Mouse (Mus musculus) lung, embryonic 15.5 days (tissue): ENCODE measurements around the gene Cnfn. TPM values are rescaled to one million over a fixed set of nuclear protein-coding genes. Genes with fewer than 3 reads are reported as not detected.
"Not testable (repeated sequence)": the region's sequence is repeated elsewhere in the genome, so short reads cannot be mapped to it uniquely, and the experiment has no call there.

Source experiments
- ATAC-seq: fragments of 200-750 bp; cut with Nextera tagmentation; 2 replicates; pipeline ENCODE4 v1.8.0; 2017; ENCODE audit warnings: moderate number of reproducible peaks, borderline replicate concordance; ENCODE audit not compliant: low FRiP score, low TSS enrichment; ENCODE audit errors: extremely low read depth
- H3K27ac ChIP-seq: fragments of 300-500 bp; sonication (generic); 2 replicates; pipeline ENCODE4 v1.5.1; 2015; ENCODE audit warnings: moderate library complexity, mild to moderate bottlenecking, inconsistent platforms
- H3K27me3 ChIP-seq: fragments of 300-500 bp; sonication (generic); 2 replicates; pipeline ENCODE4 v1.6.1; 2015; ENCODE audit warnings: inconsistent platforms
- H3K36me3 ChIP-seq: fragments of 300-500 bp; sonication (generic); 2 replicates; pipeline ENCODE4 v1.6.1; 2015; ENCODE audit warnings: inconsistent platforms
- H3K4me1 ChIP-seq: fragments of 300-500 bp; sonication (generic); 2 replicates; pipeline ENCODE4 v1.6.1; 2015; ENCODE audit warnings: inconsistent platforms
- H3K4me2 ChIP-seq: fragments of 300-500 bp; sonication (generic); 2 replicates; pipeline ENCODE4 v1.6.1; 2015; ENCODE audit warnings: inconsistent platforms, mild to moderate bottlenecking, moderate library complexity
- H3K4me3 ChIP-seq: fragments of 300-500 bp; sonication (generic); 2 replicates; pipeline ENCODE4 v1.5.1; 2015; ENCODE audit warnings: mild to moderate bottlenecking, inconsistent platforms
- H3K9ac ChIP-seq: fragments of 300-500 bp; sonication (generic); 2 replicates; pipeline ENCODE4 v1.6.1; 2015; ENCODE audit warnings: inconsistent platforms
- H3K9me3 ChIP-seq: fragments of 300-500 bp; sonication (generic); 2 replicates; pipeline ENCODE4 v1.6.1; 2016; ENCODE audit warnings: inconsistent platforms
- WGBS: fragments of 180-500 bp; shearing (Covaris S2); methylation state at CpG from one replicate; pipeline ENCODE4 v1.1.7; 2015; 5-methylcytosine and 5-hydroxymethylcytosine counted together
- polyA plus RNA-seq: library from polyadenylated mRNA; unstranded; fragments of >200 nt; fragmentation: Nextera tagmentation; extraction: Ambion mirVana; gene quantifications from 2 replicates; pipeline ENCODE4 v1.2.1, GENCODE M21; 2015

Cnfn gene
- polyA plus RNA-seq, 1 experiment from 2014 or later: 0.52 TPM

DNA sequence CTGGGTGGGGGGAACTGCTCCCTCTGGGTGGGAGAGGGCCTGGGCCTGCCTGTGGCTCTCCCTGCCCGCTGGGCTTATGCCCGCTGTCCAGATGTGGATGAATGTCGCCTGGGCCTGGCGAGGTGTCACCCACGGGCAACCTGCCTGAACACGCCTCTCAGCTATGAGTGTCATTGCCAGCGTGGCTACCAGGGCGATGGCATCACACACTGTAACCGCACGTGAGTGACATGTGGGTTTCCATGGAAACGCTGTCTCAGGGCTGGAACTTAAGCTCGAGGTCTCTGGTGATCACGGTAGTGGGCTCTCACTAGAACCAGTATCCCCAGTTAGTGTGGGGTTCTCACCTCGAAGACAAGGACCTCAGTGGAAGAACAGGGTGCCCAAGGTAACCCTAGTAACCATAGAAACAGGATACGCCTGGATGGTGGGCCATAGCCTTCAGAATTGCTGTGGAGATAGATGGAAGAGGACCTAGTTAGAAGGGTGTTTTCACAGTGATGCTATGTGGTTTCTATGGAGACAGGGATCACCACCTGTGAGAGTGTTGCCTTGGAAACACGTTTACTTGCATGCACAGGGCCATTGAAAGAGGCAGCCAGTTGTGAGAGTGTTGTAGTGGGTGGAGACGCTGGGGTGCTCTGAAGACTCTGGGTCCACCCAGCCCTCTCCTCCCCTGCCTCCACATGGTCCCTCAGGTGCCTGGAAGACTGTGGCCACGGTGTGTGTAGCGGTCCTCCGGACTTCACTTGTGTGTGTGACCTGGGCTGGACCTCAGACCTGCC lies 28.3 kb downstream of the Cnfn start:
- whole genome bisulfite sequencing: 78% methylated on average over 20 of the region's 20 CpGs
- Histone ChIP-seq H3K27ac (no peak overlapping the region), H3K36me3 (peaks cover 11% of the 10 kb centered on the region; the same call in 1 of the 2 replicates), H3K4me2 (no peak overlapping the region), H3K4me3 (no peak overlapping the region), H3K27me3 (no peaks in the 10 kb centered on the region), H3K9ac (no peak overlapping the region), H3K9me3 (no peaks in the 10 kb centered on the region), H3K4me1 (no peaks in the 10 kb centered on the region)
- no peak for ATAC-seq

DNA sequence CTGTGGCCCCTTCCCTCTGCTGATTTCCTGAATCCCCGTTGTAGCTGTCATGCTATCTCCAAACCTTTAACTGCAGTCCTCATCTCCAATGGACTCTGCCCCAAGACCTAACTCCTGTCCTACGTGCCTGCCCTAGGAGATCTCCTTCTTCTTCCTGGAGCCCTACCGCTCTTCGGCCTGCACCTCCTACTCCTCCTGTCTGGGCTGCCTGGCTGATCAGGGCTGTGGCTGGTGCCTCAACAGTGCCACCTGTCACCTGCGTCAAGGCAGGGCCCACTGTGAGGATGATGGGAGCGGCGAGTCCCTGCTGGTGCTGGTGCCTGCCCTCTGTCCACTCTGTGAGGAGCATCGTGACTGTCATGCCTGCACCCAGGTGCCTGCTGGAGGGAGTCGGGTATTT lies 30.2 kb downstream of the Cnfn start:
- Histone ChIP-seq H3K4me2 (no peak overlapping the region), H3K9me3 (no peaks in the 10 kb centered on the region), H3K4me3 (no peak overlapping the region), H3K9ac (no peak overlapping the region), H3K4me1 (no peaks in the 10 kb centered on the region), H3K27me3 (no peaks in the 10 kb centered on the region), H3K36me3 (peaks cover 17% of the 10 kb centered on the region), H3K27ac (no peak overlapping the region)
- ATAC-seq: no peak
- WGBS: 85% methylated on average over 9 of the region's 9 CpGs

DNA sequence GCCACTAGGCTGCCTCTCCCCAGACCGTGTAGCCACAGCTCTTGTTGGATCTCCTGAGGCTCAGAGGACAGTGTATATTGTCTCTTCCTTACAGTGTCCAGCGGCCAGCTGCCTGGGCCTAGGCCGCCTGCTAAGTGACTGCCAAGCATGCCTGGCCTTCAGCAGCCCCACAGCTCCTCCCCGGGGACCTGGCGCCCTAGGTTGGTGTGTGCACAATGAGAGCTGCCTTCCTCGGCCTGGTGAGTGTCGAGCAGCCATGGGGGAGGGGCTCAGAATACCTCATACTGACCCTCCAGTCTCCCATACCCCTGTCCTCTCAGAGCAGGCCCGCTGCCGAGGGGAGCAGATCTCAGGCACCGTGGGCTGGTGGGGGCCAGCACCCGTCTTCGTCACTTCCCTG lies 35.1 kb downstream of the Cnfn start:
- H3K4me3 ChIP-seq: no peak overlapping the region
- H3K36me3 ChIP-seq: peaks cover 30% of the 10 kb centered on the region
- WGBS: 79% methylated on average over 12 of the region's 12 CpGs

DNA sequence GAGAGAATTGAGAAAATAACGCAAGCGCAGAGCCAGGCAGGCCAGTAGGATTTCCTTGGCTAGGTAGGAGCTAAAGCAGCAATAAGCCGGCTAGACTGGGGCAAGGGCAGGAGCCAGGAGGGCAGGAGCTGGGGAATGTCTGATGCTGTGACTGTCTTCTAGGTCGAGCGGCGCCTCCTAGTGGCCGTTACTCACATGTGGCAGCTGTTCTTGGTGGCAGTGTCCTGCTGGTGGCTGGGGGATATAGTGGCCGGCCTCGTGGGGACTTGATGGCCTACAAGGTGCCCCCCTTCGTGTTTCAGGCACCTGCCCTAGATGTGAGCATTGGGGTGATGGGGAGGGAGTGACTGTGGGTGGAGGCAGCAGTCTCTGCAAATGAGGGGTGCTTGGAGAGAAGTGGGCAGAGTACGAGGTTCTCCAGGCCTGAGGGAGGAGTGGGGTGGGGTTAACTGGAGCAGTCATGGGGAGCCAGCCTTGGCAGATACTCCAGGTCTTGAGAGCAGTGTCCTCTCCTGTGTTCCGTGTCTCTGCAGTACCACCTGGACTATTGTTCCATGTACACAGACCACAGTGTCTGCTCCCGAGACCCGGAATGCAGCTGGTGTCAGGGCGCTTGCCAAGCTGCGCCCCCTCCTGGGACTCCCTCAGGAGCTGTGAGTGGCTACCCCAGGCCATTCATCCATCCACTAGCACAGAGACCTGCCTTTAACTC lies 35.8 kb downstream of the Cnfn start:
- Histone ChIP-seq H3K27ac (no peak overlapping the region), H3K4me3 (no peak overlapping the region), H3K9ac (no peak overlapping the region), H3K4me1 (no peaks in the 10 kb centered on the region), H3K4me2 (no peak overlapping the region), H3K36me3 (peaks cover 30% of the 10 kb centered on the region), H3K27me3 (no peaks in the 10 kb centered on the region), H3K9me3 (no peaks in the 10 kb centered on the region)
- WGBS: 43% methylated on average over 16 of the region's 16 CpGs
- peak; percentile 39 for ATAC-seq

More for the DNA sequence above, 35.1 kb downstream of the Cnfn start:
- no peak overlapping the region for H3K4me2 ChIP-seq
- no peaks in the 10 kb centered on the region for H3K9me3 ChIP-seq
- H3K9ac ChIP-seq: no peak overlapping the region
- H3K27ac ChIP-seq: no peak overlapping the region
- no peaks in the 10 kb centered on the region for H3K4me1 ChIP-seq
- H3K27me3 ChIP-seq: no peaks in the 10 kb centered on the region
- no peak; the same call in 1 of the 2 replicates for ATAC-seq

DNA sequence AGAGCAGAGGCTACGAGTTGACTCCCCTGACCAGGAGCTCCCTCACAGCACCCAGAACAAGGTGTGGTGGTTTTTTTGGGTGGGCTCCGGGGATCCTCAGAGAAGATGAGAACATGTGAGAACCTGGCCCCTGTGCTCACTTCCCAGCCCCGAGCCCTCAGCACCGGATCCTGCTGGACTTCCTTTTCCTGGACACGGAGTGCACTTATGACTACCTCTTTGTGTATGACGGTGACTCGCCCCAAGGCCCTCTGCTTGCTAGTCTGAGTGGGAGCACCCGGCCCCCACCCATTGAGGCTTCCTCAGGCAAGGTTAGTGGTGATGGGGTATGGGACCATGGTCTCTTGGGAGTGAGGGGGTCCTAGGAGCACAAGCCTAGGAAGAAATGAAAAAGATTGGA lies 43.3 kb downstream of the Cnfn start:
- no peak for ATAC-seq
- Histone ChIP-seq H3K9ac (no peak overlapping the region), H3K4me1 (peaks cover 13% of the 10 kb centered on the region), H3K27ac (no peak overlapping the region), H3K27me3 (no peaks in the 10 kb centered on the region), H3K4me3 (no peak overlapping the region), H3K4me2 (no peak overlapping the region), H3K9me3 (no peaks in the 10 kb centered on the region), H3K36me3 (peaks cover 15% of the 10 kb centered on the region; the same call in 1 of the 2 replicates)
- 68% methylated on average over 8 of the region's 8 CpGs for WGBS

- not testable (repeated sequence) for H3K9ac ChIP-seq, H3K9me3 ChIP-seq, H3K27ac ChIP-seq, H3K27me3 ChIP-seq, H3K4me3 ChIP-seq, ATAC-seq, H3K4me2 ChIP-seq, H3K36me3 ChIP-seq
- 83% methylated on average over 6 of the region's 6 CpGs for WGBS
- peaks cover 14% of the 10 kb centered on the region for H3K4me1 ChIP-seq
Observed at GRCm38 (mm10) chr7:25325431-25325830, 44.1 kb downstream of the Cnfn start.

- WGBS: 85% methylated on average over 2 of the region's 2 CpGs
- Histone ChIP-seq H3K4me2 (no peak overlapping the region), H3K4me3 (no peak overlapping the region), H3K9me3 (no peaks in the 10 kb centered on the region), H3K9ac (no peak overlapping the region), H3K36me3 (no peaks in the 10 kb centered on the region), H3K27me3 (no peaks in the 10 kb centered on the region), H3K4me1 (peaks cover 14% of the 10 kb centered on the region), H3K27ac (no peak overlapping the region)
- no peak for ATAC-seq
Observed at GRCm38 (mm10) chr7:25323219-25323618, 46.3 kb downstream of the Cnfn start.

DNA sequence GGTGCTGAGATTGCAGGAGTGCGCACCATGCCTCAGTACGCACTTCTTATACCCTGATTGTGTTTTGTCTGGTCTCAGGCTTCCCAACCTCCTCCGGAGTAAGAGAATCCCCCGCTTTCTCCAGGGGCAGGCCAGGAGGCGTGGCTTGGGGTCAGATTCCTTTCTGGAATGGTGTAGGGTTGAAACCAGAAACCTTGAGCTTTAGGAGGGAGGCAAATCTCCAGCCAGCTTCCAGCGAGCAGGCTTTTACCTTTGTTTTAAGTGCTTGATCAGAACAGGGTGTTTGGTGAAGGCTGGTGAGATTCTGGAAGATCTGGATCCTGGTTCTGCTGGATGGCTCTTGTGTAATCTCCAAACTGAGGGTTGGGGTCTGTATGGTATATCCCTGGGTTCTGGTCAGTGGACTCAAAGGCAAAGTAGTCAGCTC lies 47.5 kb downstream of the Cnfn start:
- Histone ChIP-seq H3K9ac (no peak overlapping the region), H3K27ac (peak overlapping the region; percentile 86)
- WGBS: 6% methylated on average over 6 of the region's 6 CpGs

More for the DNA sequence above, 47.5 kb downstream of the Cnfn start:
- peak; percentile 86 for ATAC-seq
- H3K27me3 ChIP-seq: no peaks in the 10 kb centered on the region
- H3K36me3 ChIP-seq: no peaks in the 10 kb centered on the region
- peaks cover 21% of the 10 kb centered on the region for H3K4me1 ChIP-seq
- H3K4me2 ChIP-seq: peak overlapping the region; percentile 29
- no peaks in the 10 kb centered on the region for H3K9me3 ChIP-seq
- H3K4me3 ChIP-seq: peak overlapping the region; percentile 11; the same call in 1 of the 2 replicates

Other genes starting within 250 kb of the Cnfn start
- 0.31 and 0.55 TPM in 2 replicates for gene Pou2f2, start 190.0 kb downstream of the Cnfn start, polyA plus RNA-seq
- gene Dedd2, start 149.1 kb downstream of the Cnfn start, polyA plus RNA-seq: 9.6 and 11.2 TPM in 2 replicates
- gene Zfp526, start 148.3 kb downstream of the Cnfn start, polyA plus RNA-seq: 3.0 and 3.6 TPM in 2 replicates
- gene Gsk3a, start 131.9 kb downstream of the Cnfn start, polyA plus RNA-seq: 9.8 and 10.7 TPM in 2 replicates
- gene Erf, start 119.0 kb downstream of the Cnfn start, polyA plus RNA-seq: 18.8 and 20.3 TPM in 2 replicates
- gene Cic, start 102.0 kb downstream of the Cnfn start, polyA plus RNA-seq: 29.5 and 30.3 TPM in 2 replicates
- gene Pafah1b3, start 71.7 kb downstream of the Cnfn start, polyA plus RNA-seq: 174 and 183 TPM in 2 replicates
- gene Prr19, start 68.3 kb downstream of the Cnfn start, polyA plus RNA-seq: 0.27 and 0.38 TPM in 2 replicates
- 0.22 and 0.25 TPM in 2 replicates for gene Tmem145, start 63.6 kb downstream of the Cnfn start, polyA plus RNA-seq
- 12.7 and 13.5 TPM in 2 replicates for gene Megf8, start 52.6 kb downstream of the Cnfn start, polyA plus RNA-seq
- gene Lipe, start 29.0 kb upstream of the Cnfn start, polyA plus RNA-seq: 9.3 and 9.4 TPM in 2 replicates
- 0.21 and 0.34 TPM in 2 replicates for gene Cxcl17, start 43.2 kb upstream of the Cnfn start, polyA plus RNA-seq
- 5.3 and 5.8 TPM in 2 replicates for gene Ceacam1, start 107.9 kb upstream of the Cnfn start, polyA plus RNA-seq
- gene Ceacam2, start 170.1 kb upstream of the Cnfn start, polyA plus RNA-seq: 0.08 and 0.16 TPM in 2 replicates
- not detected in 2 replicates for gene Erich4, start 246.2 kb upstream of the Cnfn start, polyA plus RNA-seq
- 31.5 and 34.6 TPM in 2 replicates for gene Dmac2, start 249.7 kb upstream of the Cnfn start, polyA plus RNA-seq